Mouse (Mus musculus) cerebellum, postnatal 25 days (tissue): ENCODE data around the gene Prrg4.
A peak's percentile ranks its signal among the peaks of the same experiment; 100 is the strongest.
"Not testable (repeated sequence)": the region's sequence is repeated elsewhere in the genome, so short reads cannot be mapped to it uniquely, and the experiment has no call there.

ENCODE experiments used
- DNase-seq, 2 experiments: peaks; one replicate each; pipeline ENCODE4 v3.0.0; 2021; ENCODE audit warnings: mixed read lengths in 2 of 2

Gene Prrg4

DNA sequence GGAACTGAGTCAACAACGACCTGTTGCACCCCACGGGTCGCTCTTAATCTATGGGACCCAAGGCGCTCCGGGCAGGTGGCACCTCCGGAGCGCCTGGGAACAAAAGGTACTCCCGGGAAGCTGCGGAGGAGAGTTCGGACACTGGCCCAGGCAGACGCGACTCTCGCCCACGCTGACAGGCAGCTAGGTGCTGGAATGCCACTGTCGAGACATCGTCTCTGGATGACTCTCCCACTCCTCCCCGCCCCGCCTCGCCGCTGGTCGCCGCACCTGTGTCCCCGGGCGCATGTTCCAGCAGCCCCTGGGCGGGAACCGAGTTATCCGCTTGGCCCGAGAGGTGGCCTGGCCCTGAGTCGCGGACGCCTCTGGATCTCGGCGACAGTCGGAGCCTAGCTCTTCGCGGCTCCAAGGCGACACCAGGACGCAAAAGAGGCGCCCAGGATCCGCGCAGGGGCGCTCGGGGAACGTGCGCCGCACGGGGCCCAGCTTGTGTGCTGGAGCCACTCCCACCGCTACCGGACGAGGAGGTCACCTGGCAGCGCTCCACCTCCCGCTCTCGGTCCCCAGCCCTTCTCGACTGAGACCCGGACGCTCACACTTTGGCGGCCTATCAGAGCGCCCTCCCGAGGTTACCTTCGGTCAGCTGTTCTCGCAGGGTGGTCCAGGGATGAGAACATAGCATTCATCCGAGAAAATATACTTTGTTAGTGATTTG is at the start of gene Prrg4:
TSS of gene Prrg4 (minus strand) at position 601 of the 715 bp plus-strand sequence.
- peak; percentile 37 to 69 for DNase-seq

DNA sequence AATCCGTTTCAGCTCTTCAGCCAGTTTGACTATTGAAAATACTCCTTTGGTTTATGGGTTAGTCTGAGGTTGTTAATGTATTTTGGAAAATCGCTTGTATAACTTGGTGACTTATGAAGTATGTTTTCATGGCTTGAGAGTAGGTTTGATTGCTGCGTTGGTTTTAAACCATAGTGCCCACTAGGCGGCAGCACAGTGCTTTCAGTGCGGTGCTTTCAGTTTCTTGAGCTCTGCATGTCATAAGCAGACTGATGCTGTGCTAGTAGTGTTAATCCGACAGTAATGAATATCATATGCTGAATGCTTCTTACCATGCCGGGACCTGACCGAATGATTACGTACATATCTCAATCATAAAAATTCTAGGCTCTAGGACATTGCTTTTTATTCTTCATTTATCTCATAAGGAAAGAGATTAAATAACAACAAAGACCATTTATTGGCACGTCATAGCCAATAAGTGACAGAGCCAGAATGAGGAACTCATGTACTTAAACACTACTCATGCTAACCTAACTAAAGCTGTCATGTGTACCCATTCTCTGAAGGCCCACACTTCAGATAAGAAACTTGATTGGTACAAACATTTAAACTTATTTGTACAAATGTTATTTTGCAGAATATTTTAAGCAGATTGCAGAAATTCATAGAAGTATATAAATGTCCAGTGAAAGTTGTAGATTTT is 38.3 kb upstream of the Prrg4 start:
- peak; percentile 79 to 89 for DNase-seq

GRCm38 (mm10) chr2:104887331-104887730 is 37.7 kb upstream of the Prrg4 start:
- DNase-seq: not testable (repeated sequence)

GRCm38 (mm10) chr2:104886109-104886508 is 36.4 kb upstream of the Prrg4 start:
- DNase-seq: no peak

DNA sequence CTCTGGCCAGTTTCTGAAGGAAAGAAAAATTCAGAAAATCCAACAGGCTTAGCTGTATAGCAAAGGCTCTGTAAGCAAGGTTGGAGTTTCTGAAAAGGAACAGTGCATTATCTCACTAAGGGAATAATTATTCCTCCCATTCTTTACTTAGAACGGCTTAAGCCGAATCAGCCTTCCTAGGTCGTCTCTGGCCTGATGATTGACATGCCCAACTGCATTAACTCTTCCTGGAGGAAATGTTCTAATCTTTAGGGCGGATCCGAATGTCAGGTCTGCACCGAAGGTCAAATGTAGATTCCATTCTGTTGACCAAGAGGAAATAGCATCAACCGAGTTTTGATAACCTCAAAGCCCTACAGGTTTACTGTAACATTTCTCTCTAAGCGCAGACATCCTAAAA is 29.1 kb upstream of the Prrg4 start:
- no peak for DNase-seq

DNA sequence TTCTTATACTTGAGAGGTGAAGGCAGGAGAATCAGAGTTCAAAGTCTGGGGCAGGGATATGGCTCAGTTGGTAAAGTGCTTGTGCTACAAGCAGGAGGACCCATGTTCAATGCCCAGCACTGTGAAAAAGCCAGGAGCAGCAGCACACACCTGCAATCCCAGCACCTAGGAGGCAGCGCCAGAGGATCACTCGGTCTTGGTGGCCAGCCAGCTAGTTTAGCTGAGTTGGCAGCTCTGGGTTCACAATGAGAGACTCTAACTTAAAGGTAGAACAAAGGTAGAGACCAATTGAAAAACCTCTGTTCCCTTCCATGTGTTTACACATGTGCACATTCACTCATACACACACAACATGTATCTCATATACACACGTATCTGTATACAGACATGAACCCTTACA is 19.4 kb upstream of the Prrg4 start:
- DNase-seq: no peak

GRCm38 (mm10) chr2:104867282-104867855 is 17.7 kb upstream of the Prrg4 start, which contains the start of gene Ccdc73:
Gene Ccdc73 (plus strand): TSS chr2:104867805.
- no peak for DNase-seq

- no peak for DNase-seq
These were observed 14.6 kb upstream of the Prrg4 start for GRCm38 (mm10) chr2:104864176-104864860.

DNA sequence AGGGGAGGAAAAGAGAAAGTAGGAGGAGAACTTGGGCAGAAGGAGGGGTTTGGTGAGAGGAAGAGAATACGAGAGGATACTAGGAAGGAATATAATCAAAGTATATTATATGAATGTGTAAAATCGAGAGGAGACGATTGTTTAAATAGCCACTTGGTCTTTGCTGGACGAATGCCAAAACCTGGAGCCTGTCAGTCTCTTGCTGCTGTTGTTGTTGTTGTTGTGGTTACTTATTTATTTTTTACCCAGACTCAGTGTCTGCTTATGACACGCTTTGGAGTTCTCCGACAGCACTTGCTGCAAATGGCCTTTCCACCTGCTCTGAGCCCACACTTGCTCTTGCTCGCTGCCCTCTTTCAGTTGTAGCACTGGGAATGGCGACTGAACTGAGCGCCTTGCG is 10.8 kb upstream of the Prrg4 start:
- no peak for DNase-seq

- DNase-seq: no peak
These were observed 9.4 kb upstream of the Prrg4 start for GRCm38 (mm10) chr2:104859060-104859459.

DNA sequence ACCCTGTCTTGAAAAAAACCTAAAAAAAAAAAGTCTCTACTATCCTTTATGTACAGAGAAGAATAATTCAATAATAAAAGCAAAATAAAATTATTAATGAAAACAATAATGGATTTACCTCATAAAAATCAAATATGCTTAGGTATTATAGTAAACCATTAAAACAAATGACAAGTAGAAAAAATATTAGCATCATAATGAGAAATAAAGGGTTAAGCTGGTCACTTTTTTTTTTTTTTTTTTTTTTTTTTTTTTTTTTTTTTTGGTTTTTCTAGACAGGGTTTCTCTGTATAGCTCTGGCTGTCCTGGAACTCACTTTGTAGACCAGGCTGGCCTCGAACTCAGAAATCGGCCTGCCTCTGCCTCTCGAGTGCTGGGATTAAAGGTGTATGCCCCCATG is 8.4 kb upstream of the Prrg4 start:
- DNase-seq: not testable (repeated sequence)

DNA sequence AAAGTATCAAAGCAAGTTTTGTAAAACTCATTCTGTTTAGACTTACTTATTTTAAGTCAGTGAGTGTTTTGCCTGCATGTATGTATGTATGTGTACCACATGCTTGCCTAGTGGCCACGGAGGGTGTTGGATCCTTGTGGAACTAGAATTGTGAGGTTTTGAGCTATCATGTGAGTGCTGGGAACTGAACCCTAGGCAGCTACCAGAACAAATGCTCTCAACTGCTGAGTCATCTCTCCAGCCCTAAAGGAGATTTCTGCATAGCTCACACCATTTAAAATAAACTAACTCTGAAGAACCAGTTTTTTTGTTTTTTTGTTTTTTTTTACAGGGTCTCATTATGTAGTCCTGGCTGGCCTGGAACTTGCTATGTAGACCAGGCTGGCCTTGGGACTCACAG is 6.5 kb upstream of the Prrg4 start:
- DNase-seq: no peak

DNA sequence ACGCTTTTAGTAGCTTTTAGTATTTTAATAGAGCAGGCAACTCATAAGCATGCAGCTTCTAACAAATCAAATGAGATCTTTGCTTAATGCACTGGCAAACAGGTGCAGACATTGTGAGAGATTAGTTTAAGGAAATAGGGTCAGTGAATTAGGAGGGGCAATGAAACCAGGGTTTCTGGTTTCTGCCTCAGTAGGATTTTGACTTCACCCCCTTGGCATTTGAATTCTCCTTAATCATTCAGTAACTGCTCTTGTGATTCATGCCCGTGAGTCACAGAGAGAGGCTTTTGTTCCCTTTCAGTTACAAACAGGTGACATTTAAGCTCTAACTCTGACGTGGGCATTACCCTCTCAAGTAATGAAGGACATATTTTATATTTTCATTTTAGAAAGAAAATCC is 6.1 kb upstream of the Prrg4 start:
- no peak for DNase-seq

GRCm38 (mm10) chr2:104854836-104855235 is 5.2 kb upstream of the Prrg4 start:
- no peak for DNase-seq

- DNase-seq: no peak
These were observed 2.9 kb upstream of the Prrg4 start for GRCm38 (mm10) chr2:104852546-104852945.

DNA sequence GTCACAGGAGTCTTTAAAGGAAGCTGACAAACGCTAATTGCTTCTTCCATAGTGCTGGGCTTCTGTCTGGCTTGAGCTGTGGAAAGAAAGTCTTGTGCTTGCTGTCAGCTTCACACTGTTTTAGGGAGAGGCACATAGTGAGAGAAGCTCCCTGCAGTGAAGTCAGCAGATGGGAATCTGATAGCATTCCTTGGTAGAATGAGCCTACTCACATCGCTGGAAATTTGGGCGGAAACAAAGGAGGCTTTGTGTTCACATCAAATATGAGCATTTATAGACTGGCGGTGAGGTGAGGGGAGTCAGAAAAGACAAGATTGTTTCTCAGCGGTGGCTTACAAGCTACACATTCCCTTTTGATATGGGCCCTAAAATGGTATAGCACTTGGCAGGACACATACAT is 2.0 kb upstream of the Prrg4 start:
- DNase-seq: no peak

GRCm38 (mm10) chr2:104849991-104850359 is 299 bp upstream of the Prrg4 start:
- DNase-seq: no peak

DNA sequence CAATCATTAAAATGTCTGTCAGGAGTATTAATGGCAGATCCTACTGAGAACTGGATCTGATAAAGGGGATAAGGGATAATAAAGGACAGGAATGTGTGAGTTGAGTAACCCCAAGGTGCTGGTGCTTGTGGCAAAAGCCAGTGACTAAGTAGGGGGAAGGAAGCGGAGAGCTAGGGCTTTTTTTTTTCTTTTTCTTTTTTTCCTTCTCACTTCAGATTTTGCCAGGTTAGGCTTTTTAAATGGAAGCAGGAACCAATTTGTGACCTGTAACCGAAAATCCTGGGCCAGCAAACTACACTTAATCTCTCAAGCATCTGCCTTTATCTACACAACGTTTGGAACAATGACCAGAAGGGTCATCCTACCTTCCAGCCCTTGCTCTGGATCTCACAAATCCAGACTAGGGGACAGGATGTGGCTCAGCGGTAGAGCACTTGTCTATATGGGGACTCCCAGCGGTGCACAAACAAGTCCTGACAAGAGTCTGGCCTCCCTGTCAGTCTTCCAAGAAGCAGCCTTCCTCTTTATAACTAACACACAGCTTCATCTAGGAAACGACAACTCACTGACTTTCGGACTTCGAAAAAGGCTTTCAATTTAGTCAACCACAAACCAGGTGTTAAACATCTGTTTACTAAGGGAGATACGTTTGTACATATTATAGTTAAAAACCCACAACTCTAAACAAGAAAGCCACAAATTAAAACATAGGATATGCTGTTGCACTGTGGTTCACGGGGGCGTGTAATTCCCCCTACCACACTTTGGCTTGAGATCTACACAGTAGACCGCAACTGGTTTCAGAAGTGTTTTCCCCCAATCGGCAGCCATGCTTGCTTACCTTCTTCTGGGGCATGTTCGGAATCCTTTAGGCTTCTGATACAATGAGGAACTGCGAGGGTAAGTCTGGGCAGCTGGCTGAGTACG is 1.2 kb downstream of the Prrg4 start:
- no peak for DNase-seq

DNA sequence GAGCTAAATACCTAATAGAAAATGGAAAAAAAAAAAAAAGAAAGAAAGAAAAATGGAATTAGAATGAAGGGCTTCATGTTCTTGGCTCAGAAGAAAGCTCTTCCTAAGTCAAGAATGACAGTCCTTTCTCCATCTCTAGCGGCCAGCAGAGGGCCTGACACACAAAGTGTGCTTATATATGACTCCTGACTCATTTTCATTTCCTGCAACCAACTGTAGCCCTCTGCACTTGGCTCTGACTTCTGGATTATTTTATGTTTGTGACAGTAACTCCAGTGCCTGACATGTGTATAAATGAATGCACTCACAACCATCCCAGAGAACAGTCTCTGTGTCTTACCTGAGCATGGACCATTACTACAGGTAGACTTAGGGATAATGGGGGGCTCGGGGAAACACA is 2.0 kb downstream of the Prrg4 start:
- peak in 1 of 2 experiments; percentile 17 for DNase-seq

DNA sequence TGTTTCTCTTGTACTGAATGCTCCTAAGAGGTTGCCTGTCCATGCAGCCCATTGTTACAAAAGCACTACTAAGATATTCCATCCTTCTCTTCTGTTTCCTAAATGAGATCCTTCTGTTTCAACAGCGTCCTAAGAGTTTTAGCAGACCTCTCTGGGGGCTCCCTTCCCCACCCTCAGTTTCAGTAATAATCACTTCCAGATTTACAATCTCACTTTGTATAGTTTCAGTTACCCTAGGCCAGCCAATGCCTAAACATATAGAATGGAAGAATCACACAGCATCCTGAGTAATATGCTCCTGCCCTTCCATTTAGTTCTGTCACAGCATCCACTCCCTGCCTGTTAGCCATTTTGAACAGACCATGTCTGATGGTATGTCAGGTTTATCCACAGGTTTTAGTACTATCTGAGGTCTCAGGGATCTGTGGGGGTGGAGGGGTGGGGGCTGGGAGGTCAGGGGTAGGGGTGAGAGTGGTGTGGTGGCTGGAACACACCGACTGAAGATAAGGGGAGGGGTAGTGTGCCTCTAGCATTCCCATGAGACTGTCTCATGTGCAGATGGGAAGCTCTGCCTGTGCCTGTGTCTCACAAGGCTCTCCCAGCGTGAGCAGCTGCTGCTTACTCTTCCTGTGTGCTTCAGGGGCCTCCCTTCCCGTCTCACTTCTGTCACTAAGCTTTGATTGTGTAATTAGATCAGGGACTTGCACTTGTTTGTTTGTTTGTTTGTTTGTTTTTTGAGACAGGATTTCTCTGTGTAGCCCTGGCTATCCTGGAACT is 2.9 kb downstream of the Prrg4 start:
- no peak for DNase-seq

- no peak for DNase-seq
These were observed 7.1 kb downstream of the Prrg4 start for GRCm38 (mm10) chr2:104842559-104842958.

DNA sequence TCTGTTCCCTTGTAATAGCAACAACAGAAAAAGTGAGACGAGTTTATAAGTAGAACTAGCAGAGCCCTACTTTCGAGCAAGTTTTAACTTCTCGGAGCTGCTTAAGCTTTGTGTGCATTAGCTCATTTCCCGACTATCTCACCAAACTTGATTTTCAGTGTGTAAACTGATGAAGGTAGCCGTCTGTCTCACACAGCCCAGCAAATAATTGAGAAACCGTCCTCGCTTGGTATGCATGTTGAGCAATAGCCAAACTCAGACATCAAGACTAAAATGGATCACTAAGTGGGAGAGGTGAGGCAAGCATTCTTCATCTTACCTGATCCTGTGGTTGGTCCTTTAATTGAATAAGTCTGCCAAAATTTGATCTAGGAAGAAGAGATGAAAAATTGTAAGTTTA is 7.9 kb downstream of the Prrg4 start:
- DNase-seq: no peak
